Mouse (Mus musculus) mature B cell (primary cell): ENCODE data around the gene Gm9789.
"Not testable (repeated sequence)": the region's sequence is repeated elsewhere in the genome, so short reads cannot be mapped to it uniquely, and the experiment has no call there.

Experiments used
- in situ Hi-C: fragments of 300-500 bp; cut with MboI; formaldehyde crosslinking; loops from 2 replicates; pipeline ENCODE4 v1.14.3; 2019

Gm9789 gene

GRCm38 (mm10) chr16:89157652-89158051, at the start of gene Gm9789:
Gene Gm9789, plus strand, starts transcription at chr16:89157952.
- in situ Hi-C loops = no loop called here

- in situ Hi-C loops = no loop called here
These were observed 17.2 kb upstream of the Gm9789 start, which contains the start of gene Gm6358 for GRCm38 (mm10) chr16:89140551-89140950. Gene Gm6358, plus strand, starts transcription at chr16:89140851.

GRCm38 (mm10) chr16:89150786-89151185, 7.0 kb upstream of the Gm9789 start, which contains the start of gene Gm10061:
Gene Gm10061, plus strand, starts transcription at chr16:89151086.
- in situ Hi-C loops = no loop called here

- in situ Hi-C loops = not testable (repeated sequence)
These were observed 11.4 kb downstream of the Gm9789 start, which contains the start of gene Gm7735 for GRCm38 (mm10) chr16:89169190-89169589. Gene Gm7735, plus strand, starts transcription at chr16:89169490.

GRCm38 (mm10) chr16:89174435-89174834, 16.7 kb downstream of the Gm9789 start, which contains the start of gene 1110057P08Rik:
Gene 1110057P08Rik, plus strand, starts transcription at chr16:89174735.
- in situ Hi-C loops = no loop called here

- in situ Hi-C loops = no loop called here
These were observed 30.9 kb downstream of the Gm9789 start for GRCm38 (mm10) chr16:89188621-89189020.

GRCm38 (mm10) chr16:89205561-89205960, 47.8 kb downstream of the Gm9789 start, which contains the start of gene Krtap20-2:
Gene Krtap20-2, plus strand, starts transcription at chr16:89205861.
- in situ Hi-C loops = no loop called here
